Mouse (Mus musculus) bone marrow, adult 2 months (tissue): Measurements from ENCODE around the gene Wasf1.

Experiments used
- CTCF ChIP-seq: fragments of 200-500 bp; IDR thresholded peaks from 2 replicates; pipeline ENCODE4 v1.5.1; 2011; ENCODE audit warnings: low read length, control low read depth; ENCODE audit not compliant: control insufficient read depth, insufficient read depth
- POLR2A ChIP-seq: fragments of 200-500 bp; IDR thresholded peaks from 2 replicates; pipeline ENCODE4 v1.6.1; 2011; ENCODE audit warnings: low read depth, mild to moderate bottlenecking, control low read depth, low read length, borderline replicate concordance; ENCODE audit not compliant: control insufficient read depth

GRCm38 (mm10) chr10:40847176-40847874 lies 36.0 kb upstream of the Wasf1 start:
- no peak for TF ChIP-seq CTCF
- no peak for TF ChIP-seq POLR2A
